Mouse (Mus musculus): Measurements from ENCODE around the gene Cyb5d1.

The Cyb5d1 gene

GRCm38 (mm10) chr11:69379600-69379999 is 15.8 kb downstream of the Cyb5d1 start:
- no peak for DNase-seq

- no peak for DNase-seq
Observed at GRCm38 (mm10) chr11:69377766-69378165, 17.7 kb downstream of the Cyb5d1 start.

GRCm38 (mm10) chr11:69375646-69376045 is 19.8 kb downstream of the Cyb5d1 start:
- no peak for DNase-seq

GRCm38 (mm10) chr11:69373223-69373965 is 22.0 kb downstream of the Cyb5d1 start:
- no peak for DNase-seq

GRCm38 (mm10) chr11:69372780-69373170 is 22.7 kb downstream of the Cyb5d1 start:
- DNase-seq, result no peak

GRCm38 (mm10) chr11:69372056-69372779 is 23.2 kb downstream of the Cyb5d1 start:
- DNase-seq, result no peak

- DNase-seq, result no peak
Observed at GRCm38 (mm10) chr11:69371601-69372000, 23.8 kb downstream of the Cyb5d1 start.

- DNase-seq, result no peak
Observed at GRCm38 (mm10) chr11:69370817-69371215, 24.6 kb downstream of the Cyb5d1 start.

- no peak for DNase-seq
Observed at GRCm38 (mm10) chr11:69369990-69370816, 25.2 kb downstream of the Cyb5d1 start.

- DNase-seq, result no peak
Observed at GRCm38 (mm10) chr11:69369215-69369989, 26.0 kb downstream of the Cyb5d1 start, which contains the start of gene Chd3. Chd3 (minus strand) TSS chr11:69369406.

- peak; percentile 48 to 61 for DNase-seq
Observed at GRCm38 (mm10) chr11:69368356-69369214, 26.8 kb downstream of the Cyb5d1 start.

- peak; percentile 48 to 50 for DNase-seq
Observed at GRCm38 (mm10) chr11:69367616-69368355, 27.6 kb downstream of the Cyb5d1 start.

- peak in 1 of 2 experiments; percentile 46 for DNase-seq
Observed at GRCm38 (mm10) chr11:69366855-69367615, 28.4 kb downstream of the Cyb5d1 start.

- DNase-seq, result peak; percentile 84 to 87
Observed at GRCm38 (mm10) chr11:69366157-69366854, 29.1 kb downstream of the Cyb5d1 start.

- no peak for DNase-seq
Observed at GRCm38 (mm10) chr11:69365722-69366121, 29.7 kb downstream of the Cyb5d1 start.

- DNase-seq, result peak; percentile 44 to 53
Observed at GRCm38 (mm10) chr11:69364910-69365309, 30.5 kb downstream of the Cyb5d1 start.

GRCm38 (mm10) chr11:69364376-69364775 is 31.1 kb downstream of the Cyb5d1 start:
- DNase-seq, result no peak

- DNase-seq, result no peak
Observed at GRCm38 (mm10) chr11:69362479-69362878, 33.0 kb downstream of the Cyb5d1 start.

- DNase-seq, result no peak
Observed at GRCm38 (mm10) chr11:69362021-69362420, 33.4 kb downstream of the Cyb5d1 start.
